In genomic region chr5:97842016-97842415, GRCm38 (mm10) we compare ENCODE assay signal across 26 mouse cellular contexts.
DNase-seq lines count a peak whose midpoint lies in the region; ATAC-seq and TF ChIP-seq lines count a peak whose summit lies in the region.
"Had no signal": no experiment of that assay in that cellular context is flagged by ENCODE, and none has a peak within 500 bp of the region (broad histone marks: within the 10 kb centered on the region; RNA-seq: fewer than 3 reads in every experiment).

No protein-coding gene starts in this region.

- TF ChIP-seq POLR2A in cerebellum, adult 2 months (IDR thresholded peaks at IDR 0.05; ENCODE audit: borderline replicate concordance, insufficient read depth, low read length) = no peak

- no peak overlapping the region for H3K27ac ChIP-seq in cerebellum, adult 2 months (ENCODE audit: insufficient read depth, low read length)
- H3K27ac ChIP-seq: forebrain, embryonic 13.5 days; heart, embryonic 10.5 days; heart, embryonic 15.5 days; hindbrain, embryonic 13.5 days; kidney, embryonic 15.5 days; limb, embryonic 12.5 days; liver, embryonic 15.5 days; lung, embryonic 15.5 days had no signal

- 80% methylated on average over 1 of the region's 1 CpGs for WGBS in cerebellum, adult 2 months

- H3K4me1 ChIP-seq in cerebellum, adult 2 months (ENCODE audit: control insufficient read depth, insufficient read depth, low read length) = no peaks in the 10 kb centered on the region
- H3K4me1 ChIP-seq: forebrain, embryonic 13.5 days; heart, embryonic 10.5 days; heart, embryonic 15.5 days; hindbrain, embryonic 13.5 days; kidney, embryonic 15.5 days; limb, embryonic 12.5 days; liver, embryonic 15.5 days had no signal

- TF ChIP-seq CTCF in cerebellum, adult 2 months (IDR thresholded peaks at IDR 0.05; ENCODE audit: borderline replicate concordance, insufficient read depth, low read depth, low read length) = no peak

- no peak overlapping the region for H3K4me3 ChIP-seq in cerebellum, adult 2 months (replicated peaks; ENCODE audit: insufficient read depth, low read depth, low read length)
- H3K4me3 ChIP-seq: forebrain, embryonic 13.5 days; heart, embryonic 10.5 days; heart, embryonic 15.5 days; hindbrain, embryonic 13.5 days; kidney, embryonic 15.5 days; limb, embryonic 12.5 days; liver, embryonic 15.5 days; lung, embryonic 15.5 days had no signal

- peak; percentile 80 for DNase-seq in 416B (ENCODE audit: low read depth)
- DNase-seq in B cell, adult 2 months = peak; percentile 25 to 26
- DNase-seq in cerebellum, adult 2 months = no peak
- DNase-seq in kidney, adult 18-20 months = no peak
- no peak for DNase-seq in testis, postnatal 10 days (ENCODE audit: low spot score)
- DNase-seq: adrenal gland, postnatal 25 days; cerebellum, adult 18-20 months; cerebellum, postnatal 14 days; gastrocnemius, postnatal 14 days; heart, adult 11 months; kidney, adult 11 months; kidney, postnatal 25 days; lung, postnatal 36 days; right cerebral cortex, adult 18-20 months; thymus, postnatal 4 days had no signal

- H3K27me3 ChIP-seq in cerebellum, adult 2 months (ENCODE audit: control insufficient read depth, insufficient read depth, low read length) = no peaks in the 10 kb centered on the region
- H3K27me3 ChIP-seq: forebrain, embryonic 13.5 days; heart, embryonic 15.5 days; hindbrain, embryonic 13.5 days; kidney, embryonic 15.5 days; limb, embryonic 12.5 days; liver, embryonic 15.5 days; lung, embryonic 15.5 days had no signal

- peak; percentile 65 for ATAC-seq in granulocyte monocyte progenitor cell, adult 5-6 weeks (replicated peaks; ENCODE audit: poor library complexity, severe bottlenecking)
- ATAC-seq in neutrophil, adult 5-6 weeks (ENCODE audit: extremely low read depth, insufficient number of reproducible peaks, low FRiP score, poor library complexity, severe bottlenecking) = peak; percentile 82
- ATAC-seq: forebrain, embryonic 13.5 days; midbrain, embryonic 16.5 days had no signal

Comparison
In these comparisons a context has a peak if more than half of its experiments do, and no peak if none do; other contexts are left out.
1. DNase-seq: peak in 416B (single experiment) and B cell, adult 2 months (2 of 2); none in cerebellum, adult 2 months (0 of 2), kidney, adult 18-20 months (single experiment) and testis, postnatal 10 days (single experiment).